Mouse (Mus musculus): ENCODE results near the gene Slc6a6. TPM values are rescaled to one million over a fixed set of nuclear protein-coding genes. Genes with fewer than 3 reads are reported as not detected.

Gene Slc6a6
- 10 to 100 TPM; 43.1 to 64.5 TPM for total RNA-seq (2021)
- long read RNA-seq, experiment 1, full-length matches to known transcripts, result 29 of 44 reads
- long read RNA-seq, experiment 1, partial matches to known transcripts, result 3 of 44 reads
- long read RNA-seq, experiment 1, other reads (novel, unspliced or antisense), result 12 of 44 reads
- long read RNA-seq, experiment 2, full-length matches to known transcripts, result 20 of 35 reads
- long read RNA-seq, experiment 2, partial matches to known transcripts, result 1 of 35 reads
- long read RNA-seq, experiment 2, other reads (novel, unspliced or antisense), result 14 of 35 reads

DNA sequence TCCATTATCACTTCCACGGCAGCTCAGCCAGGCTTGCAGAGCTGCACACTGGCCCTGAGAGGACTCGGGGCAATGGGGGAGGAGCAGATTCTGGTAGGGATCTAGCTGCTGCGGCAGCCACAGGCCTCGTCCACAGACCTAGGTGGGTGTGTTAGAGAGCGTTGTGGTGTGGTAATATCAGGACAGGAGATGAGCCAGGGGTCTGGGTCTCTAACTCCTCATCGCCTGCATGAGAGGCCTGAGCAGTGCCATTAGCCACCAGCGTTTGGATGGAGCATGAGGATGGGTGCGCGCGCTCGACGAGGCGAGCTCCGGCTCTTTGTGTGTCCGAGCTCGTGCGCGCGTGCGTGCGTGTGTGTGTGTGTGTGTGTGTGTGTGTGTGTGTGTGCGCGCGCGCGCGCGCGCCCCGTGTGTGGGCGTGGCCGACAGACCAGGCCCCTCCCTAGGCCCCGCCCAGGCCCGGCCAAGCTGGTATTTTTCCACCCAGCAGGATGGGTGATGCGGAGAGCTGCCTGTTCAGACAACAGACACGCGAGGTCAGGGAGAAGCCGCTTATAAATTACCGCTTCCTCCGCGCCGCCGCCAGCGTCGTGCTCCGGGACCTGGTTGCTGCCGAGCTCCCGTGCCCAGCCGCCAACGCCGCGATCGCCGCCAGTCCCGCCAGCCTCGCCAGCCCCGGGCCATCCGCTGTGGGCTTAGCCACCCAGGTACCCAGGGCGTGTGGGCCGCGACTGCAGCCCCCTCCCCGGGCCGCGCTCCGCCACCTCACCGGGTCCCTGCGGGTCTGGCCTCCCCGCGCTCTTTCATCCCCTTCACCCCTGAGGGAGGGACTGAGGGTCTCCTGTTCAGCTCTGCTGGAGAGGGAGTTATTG is at the start of gene Slc6a6:
Gene Slc6a6, plus strand, starts transcription at position 452 of the 872 bp plus-strand sequence.
- DNase-seq, result peak; percentile 90

- DNase-seq, result no peak
These were observed 49.4 kb upstream of the Slc6a6 start for GRCm38 (mm10) chr6:91634417-91634816.

GRCm38 (mm10) chr6:91634876-91635275 is 49.0 kb upstream of the Slc6a6 start:
- DNase-seq, result no peak

DNA sequence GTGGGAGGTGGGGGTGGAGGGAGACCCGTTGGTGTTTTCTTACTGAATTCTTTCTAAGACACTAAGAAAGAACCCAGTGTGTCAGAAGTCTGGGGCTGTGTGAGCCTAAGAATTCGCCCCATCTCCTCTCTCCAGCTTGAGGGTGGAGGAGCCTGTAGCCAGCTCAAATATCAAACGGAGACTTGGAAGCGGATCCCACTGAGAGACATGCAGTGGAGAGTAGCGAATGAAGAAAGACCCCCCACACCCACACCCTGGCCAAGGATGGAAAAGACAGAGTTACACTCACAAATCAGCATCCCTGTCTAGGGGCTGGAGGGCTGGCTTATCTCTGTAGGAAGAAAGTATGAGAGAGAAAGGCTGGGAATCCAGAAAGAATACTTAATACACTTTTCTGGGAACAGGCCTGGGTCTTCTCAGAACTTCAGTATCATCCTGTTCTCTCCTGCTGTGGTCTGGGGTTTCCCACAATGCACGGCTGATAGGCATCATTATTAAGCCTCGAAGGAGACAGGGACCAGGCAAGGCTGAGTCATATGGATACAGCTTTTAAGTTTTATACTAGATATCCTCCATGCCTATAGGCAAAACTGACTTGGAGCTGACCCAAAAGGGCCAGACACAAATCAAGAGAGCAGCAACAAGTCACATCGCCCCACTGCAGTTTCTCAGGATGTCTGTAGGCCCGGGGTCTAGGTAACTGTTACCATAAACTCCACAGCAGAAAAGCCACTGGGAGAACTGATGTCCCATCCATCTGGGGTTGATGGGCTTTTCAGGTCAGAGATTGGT is 45.5 kb upstream of the Slc6a6 start:
- DNase-seq, result no peak

- DNase-seq, result no peak
These were observed 40.8 kb upstream of the Slc6a6 start for GRCm38 (mm10) chr6:91643011-91643410.

DNA sequence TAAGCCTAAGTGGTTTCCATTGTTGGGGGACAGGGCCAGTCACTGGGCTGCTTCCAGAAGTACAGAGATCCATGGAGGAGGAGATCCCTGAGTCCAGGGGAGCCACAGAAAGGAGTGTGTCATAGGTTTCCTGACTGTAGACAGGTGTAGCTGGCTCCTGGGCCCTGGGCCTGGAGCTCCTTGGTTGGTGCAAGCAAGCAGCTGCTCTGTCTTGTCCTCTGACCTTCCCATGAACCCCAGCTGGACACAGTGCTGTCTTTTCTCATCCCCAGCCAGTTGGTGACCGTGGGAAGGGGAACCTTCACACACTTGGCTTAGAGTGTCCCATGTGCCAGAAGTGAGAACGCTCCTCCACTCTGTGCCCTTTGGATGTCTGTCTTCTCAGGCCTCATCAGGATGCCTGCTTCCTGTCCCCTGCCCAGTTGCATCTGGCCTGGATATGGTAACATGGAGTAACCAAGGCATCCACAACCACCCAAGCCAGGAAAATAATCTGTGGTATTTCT is 40.4 kb upstream of the Slc6a6 start:
- no peak for DNase-seq

DNA sequence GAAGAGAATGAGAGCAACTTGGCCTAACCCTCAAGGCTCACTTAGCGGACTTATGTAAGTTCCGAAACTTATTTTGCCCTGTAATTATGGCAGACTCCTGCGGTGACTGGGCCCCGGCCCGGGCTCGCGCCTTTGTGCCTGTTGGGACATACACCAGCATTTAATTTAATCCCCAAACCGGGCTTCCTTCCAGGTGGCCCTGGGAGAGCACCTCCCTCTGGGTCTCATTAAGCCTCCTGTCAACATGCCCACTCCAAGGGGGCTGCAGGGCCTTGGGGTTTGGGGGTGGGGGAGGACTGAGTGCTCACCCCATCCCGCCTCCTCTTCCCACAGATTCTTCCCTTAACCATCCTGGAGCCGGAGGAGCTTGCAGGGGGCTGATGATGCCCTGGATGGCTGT is 37.8 kb upstream of the Slc6a6 start:
- no peak for DNase-seq

- DNase-seq, result no peak
These were observed 37.0 kb upstream of the Slc6a6 start for GRCm38 (mm10) chr6:91646822-91647221.

GRCm38 (mm10) chr6:91647385-91647791 is 36.5 kb upstream of the Slc6a6 start:
- peak; percentile 31 for DNase-seq

GRCm38 (mm10) chr6:91650255-91650654 is 33.6 kb upstream of the Slc6a6 start:
- DNase-seq, result no peak

GRCm38 (mm10) chr6:91652296-91652695 is 31.6 kb upstream of the Slc6a6 start:
- no peak for DNase-seq

GRCm38 (mm10) chr6:91655244-91655643 is 28.6 kb upstream of the Slc6a6 start:
- no peak for DNase-seq

DNA sequence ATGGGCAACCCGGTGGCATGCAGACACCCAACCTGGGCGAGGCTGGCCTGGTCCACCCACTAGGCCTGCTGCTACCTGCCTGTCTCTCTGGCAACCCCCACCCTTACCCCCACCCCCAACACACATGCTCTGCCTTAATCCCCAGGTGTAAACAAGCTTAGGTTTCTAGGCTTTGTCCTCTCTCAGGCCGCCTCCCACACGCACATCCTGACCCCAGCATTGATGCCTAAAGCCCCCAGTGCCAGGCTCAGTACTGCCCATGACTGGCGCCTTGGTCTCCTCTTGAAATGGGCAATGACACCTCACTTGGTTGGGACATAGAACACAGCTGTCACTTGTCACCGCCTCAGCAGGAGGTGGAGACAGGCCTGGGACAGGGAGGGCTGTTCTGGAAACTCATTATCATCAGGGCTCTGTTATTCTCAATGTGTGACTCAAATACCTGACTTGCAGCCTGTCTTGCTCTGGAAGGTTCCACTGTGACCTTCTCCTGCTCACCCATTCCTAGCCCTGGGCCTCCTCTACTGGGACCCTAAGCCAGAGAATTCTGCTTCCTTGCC is 27.9 kb upstream of the Slc6a6 start:
- no peak for DNase-seq

GRCm38 (mm10) chr6:91658288-91658687 is 25.6 kb upstream of the Slc6a6 start:
- no peak for DNase-seq

DNA sequence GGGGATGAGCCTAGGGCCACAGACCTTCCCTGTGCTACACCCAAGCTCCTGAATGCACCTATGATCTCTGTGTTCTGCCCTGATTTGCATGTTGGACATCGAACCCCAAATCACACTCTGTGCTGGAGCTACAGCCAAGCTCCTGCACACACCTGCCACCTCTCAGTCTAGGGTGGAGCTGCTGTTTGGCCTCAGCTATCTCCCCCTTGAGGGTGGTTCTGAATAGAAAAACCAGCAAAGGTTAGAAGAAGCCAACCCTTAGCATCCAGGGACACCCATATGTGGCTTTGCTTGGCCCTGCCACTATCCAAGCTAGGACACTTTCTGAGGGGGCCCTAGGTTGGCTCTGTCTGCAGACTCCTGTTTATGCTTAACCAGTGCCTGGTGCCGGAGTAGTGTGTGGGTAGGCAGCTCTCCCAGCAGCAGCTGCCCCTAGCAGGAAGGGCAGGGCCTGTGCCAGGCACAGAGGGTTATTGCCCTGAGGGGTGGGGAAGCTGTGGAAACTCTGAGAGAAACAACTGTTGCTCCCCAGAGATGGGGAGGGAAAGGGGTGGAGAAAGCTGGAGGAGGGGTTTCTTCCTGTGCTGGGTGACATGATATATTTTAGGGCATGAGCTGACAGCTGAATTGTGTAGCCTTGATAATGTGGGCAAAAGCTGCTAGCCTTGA is 23.9 kb upstream of the Slc6a6 start:
- DNase-seq, result peak; percentile 27

DNA sequence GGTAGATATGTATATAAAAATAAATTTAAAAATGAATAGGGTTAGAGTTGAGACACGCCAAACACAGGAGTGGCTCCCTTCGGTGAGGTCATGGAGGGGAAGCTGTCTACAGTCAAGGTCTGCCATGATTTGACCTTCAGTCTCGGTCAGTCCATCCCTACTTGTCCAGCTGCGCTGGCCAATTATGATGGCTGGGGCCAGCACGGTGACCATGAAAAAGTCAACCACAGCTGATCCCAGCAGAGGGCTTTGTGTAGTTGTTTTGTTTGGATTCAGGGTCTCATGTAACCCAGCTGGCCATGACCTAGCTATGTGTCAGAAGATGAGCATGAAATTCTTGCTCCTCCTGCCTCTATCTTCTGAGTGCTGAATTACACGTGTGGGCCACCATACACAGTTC is 21.6 kb upstream of the Slc6a6 start:
- no peak for DNase-seq

DNA sequence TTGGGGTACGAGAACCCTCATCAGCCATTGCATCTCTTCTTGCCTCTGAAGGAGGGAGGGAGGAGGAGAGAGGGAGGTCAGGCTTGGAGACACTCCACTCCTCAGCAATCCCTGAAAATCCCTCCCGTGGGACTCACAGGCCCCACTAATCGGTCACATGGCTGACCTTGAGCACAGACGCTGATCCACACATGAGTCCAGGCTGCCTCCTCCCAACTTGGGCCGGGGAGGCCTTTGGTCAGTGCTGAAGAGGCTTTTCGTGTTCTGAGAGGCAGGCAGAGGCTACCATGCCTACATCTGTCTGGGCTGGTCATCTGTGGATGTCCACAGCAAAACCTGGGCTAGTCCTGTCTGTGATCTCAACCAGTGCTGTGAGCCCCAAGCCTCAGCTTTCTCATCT is 20.2 kb upstream of the Slc6a6 start:
- DNase-seq, result no peak

- no peak for DNase-seq
These were observed 18.6 kb upstream of the Slc6a6 start for GRCm38 (mm10) chr6:91665267-91665666.

GRCm38 (mm10) chr6:91665990-91666700 is 17.7 kb upstream of the Slc6a6 start:
- no peak for DNase-seq

- DNase-seq, result no peak
These were observed 16.7 kb upstream of the Slc6a6 start for GRCm38 (mm10) chr6:91667141-91667540.

DNA sequence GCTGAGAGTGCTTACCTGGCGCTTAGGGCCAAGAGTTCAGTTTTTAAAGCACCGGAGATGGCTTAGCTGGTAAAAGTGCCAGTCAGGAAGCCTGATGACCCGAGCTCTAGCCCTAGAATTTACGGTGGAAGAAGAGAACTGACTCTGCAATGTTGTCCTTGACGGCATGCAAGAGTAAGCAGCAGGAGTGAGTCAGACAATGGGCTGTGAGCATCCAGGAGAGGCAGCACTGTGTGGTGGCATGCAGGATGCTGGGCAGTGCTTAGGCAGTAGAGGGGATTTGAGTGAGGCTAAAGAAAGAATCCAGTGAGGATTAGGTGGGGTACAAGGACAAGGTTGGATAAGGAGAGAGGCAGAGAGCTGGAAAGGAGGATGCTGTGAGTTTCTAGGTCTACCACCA is 15.6 kb upstream of the Slc6a6 start:
- DNase-seq, result no peak
